Mouse (Mus musculus) adrenal gland, postnatal 14 days (tissue): ENCODE results near the gene Ndufv1. TPM values are rescaled to one million over a fixed set of nuclear protein-coding genes. Genes with fewer than 3 reads are reported as not detected.
A peak's percentile ranks its signal among the peaks of the same experiment; 100 is the strongest.
"Not testable (repeated sequence)": the region's sequence is repeated elsewhere in the genome, so short reads cannot be mapped to it uniquely, and the experiment has no call there.

Source experiments
- DNase-seq: peaks from one replicate; pipeline ENCODE4 v3.0.0; 2021; ENCODE audit warnings: mixed read lengths
- long read RNA-seq, 2 experiments: library from polyadenylated mRNA; stranded (forward); transcript quantifications; one replicate each; pipeline ENCODE4 v2.0.0; 2021
- total RNA-seq: library from RNA; stranded (reverse); gene quantifications from 2 replicates; pipeline ENCODE4 v1.2.3, GENCODE M21; 2021

Ndufv1 gene
- 604 and 685 TPM in 2 replicates for total RNA-seq
- long read RNA-seq, experiment 1, transcript Ndufv1-209 (2 exons, 412 nt): minor isoform, 14 of 756 reads
- long read RNA-seq, experiment 1, transcript Ndufv1-201 (10 exons, 1,661 nt): major isoform, 678 of 756 reads
- long read RNA-seq, experiment 1, partial matches to known transcripts: 22 of 756 reads
- long read RNA-seq, experiment 1, other reads (novel, unspliced or antisense): 42 of 756 reads
- long read RNA-seq, experiment 2, transcript Ndufv1-209 (2 exons, 412 nt): minor isoform, 30 of 759 reads
- long read RNA-seq, experiment 2, transcript Ndufv1-201 (10 exons, 1,661 nt): major isoform, 645 of 759 reads
- long read RNA-seq, experiment 2, partial matches to known transcripts: 60 of 759 reads
- long read RNA-seq, experiment 2, other reads (novel, unspliced or antisense): 24 of 759 reads

DNA sequence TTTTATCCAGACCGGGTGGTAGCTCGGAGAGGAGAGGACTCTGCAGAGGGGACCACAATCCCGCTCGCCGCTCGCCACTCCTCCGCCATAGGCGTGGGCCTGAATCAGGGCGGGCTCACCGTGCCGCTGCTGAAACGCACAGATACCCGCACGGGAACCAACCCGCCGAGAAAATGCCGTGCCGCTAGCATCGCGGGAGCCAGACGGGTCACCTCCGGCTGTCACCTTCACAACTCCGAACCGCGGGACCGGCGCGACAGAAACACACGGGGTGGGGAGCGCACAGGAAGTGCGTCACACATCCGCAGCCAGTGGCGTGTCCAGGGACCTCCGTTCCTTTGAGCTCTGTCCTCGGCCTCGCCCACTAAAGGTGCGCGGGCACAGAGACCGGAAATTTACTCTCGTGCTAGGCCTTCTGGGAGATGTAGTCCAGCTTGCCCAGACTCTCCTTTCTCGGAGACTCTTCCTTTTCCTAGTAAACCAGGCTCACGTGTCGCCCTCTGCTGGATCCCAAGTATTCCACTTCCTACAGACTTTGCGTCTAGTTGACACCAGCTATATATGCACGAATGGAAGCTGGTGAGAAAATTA, at the start of gene Ndufv1:
Gene Ndufv1, minus strand, starts transcription at position 375 of the 591 bp plus-strand sequence.
- peak; percentile 97 for DNase-seq

DNA sequence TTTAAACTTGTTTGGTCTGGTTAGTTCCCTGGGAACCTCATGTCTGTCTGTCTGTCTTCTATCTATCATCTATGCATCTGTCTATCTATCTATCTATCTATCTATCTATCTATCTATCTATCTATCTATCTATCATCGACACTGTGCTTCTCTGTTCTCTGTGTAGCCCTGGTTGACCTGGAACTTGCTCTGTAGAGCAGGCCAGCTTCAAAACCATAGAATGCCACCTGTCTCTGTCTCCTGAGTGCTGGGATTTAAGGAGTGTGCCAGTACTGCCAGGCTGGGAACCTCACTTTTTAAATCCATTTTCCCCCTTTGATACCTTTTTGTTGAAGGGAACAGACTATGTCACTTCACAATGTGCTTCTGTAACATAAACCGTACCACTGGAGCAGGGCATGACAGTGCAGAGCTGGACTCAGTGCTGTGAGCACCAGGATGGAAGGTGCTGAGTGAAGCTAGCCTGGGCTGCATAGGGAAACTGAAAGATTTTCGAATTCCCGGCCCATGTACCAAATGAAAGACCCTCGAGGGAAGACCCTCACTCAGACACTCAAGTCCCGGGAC, 48.4 kb upstream of the Ndufv1 start:
- no peak for DNase-seq

DNA sequence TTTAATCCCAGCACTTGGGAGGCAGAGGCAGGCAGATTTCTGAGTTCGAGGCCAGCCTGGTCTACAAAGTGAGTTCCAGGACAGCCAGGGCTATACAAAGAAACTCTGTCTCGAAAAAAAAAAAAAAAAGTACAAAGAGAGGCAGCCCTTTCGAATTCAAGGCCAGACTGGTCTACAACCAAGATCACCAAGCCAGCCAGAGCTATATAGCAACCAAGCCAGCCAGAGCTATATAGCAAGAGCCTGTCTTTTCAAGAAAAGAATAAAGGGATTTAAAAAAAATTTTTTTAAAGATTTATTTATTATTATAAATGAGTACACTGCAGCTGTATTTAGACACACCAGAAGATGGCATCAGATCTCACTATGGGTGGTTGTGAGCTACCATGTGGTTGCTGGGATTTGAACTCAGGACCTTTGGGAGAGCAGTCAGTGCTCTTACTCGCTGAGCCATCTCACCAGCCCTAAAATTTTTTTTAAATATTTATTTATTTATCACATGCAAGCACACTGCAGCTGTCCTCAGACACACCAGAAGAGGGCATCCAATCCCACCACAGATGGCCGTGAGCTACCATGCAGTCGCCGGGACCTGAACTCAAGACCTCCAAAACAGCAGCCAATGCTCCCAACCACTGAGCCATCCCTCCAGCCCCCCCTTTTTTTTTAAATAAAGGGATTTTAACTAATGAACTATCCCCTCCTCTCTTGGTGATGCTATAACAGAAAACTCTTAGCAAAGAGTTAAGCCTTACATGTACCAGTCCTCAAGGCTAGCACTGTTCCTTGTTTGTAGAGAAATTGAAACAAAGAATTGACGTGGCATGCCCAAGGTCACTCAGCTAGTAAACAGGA, 47.7 kb upstream of the Ndufv1 start:
- not testable (repeated sequence) for DNase-seq

DNA sequence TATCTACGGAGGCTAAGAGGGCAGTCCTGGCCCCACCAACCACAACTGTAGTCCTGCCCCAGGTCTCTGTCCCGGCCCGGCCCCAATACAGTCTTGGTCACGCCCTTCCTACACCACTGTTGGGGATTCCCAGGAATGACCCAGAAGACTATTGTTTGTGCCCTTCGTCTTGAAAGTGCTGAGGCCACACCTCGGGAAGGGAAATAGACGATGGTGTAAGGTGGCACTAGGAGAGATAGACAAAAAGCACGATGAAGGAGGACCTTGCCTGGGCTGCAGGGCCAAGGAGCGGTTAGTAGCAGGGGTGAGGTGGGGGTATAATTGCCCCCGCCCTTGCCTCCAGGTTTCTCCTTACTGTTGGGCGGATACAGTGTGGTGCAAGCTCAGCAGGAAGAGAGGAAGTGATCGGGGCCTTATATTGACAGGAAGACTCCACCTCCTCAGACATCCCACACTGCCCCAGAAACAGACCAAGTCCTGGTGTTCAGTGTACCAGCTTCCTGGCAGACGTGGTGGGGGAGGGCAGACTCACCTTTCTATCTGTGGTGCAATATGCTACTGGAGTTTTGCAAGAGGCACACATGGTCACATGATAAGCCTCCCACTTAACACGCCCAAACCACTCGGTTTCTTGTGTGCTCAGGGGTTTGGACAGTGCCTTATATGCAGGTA, 46.6 kb upstream of the Ndufv1 start, which contains the start of gene Gstp3:
Gene Gstp3, minus strand, starts transcription at position 501 of the 672 bp plus-strand sequence.
- no peak for DNase-seq

DNA sequence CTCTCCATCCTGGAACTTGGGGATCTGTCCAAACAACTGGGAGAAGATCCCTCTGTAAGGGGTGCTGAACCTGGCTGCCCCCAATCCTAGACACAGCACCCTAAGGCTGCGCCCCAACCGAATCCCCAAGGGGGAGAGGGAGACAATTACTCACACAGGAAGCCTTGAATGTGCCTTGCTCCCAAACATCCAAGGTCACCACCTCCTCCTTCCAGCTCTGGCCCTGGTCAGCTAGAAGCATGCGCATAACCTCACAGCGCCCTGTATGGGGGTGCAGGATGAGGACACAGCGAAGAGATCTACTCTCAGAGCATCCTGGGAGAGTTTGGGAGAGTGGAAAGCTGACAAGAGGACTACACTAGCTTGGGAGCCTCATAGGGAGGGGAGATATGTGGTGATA, 46.0 kb upstream of the Ndufv1 start:
- DNase-seq: peak; percentile 67

DNA sequence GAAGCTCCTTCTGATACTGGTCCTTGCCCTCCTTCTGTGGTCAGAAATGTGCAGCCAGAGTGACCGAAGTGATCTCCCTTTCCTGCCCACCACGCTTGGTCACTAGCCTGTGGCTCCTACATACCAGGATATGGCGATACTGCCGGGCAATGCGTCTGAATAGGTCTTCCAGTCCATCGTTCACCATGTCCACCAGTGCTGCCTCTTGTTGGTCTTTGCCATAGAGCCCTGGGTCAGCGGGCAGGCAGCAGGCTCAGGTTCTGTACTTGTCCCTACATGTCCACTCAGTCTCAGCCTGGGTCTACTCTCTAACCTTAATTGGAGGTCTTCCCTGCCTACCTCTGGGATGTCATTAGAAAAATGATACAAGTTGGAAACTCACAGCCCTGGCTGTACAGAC, 45.4 kb upstream of the Ndufv1 start:
- DNase-seq: no peak

DNA sequence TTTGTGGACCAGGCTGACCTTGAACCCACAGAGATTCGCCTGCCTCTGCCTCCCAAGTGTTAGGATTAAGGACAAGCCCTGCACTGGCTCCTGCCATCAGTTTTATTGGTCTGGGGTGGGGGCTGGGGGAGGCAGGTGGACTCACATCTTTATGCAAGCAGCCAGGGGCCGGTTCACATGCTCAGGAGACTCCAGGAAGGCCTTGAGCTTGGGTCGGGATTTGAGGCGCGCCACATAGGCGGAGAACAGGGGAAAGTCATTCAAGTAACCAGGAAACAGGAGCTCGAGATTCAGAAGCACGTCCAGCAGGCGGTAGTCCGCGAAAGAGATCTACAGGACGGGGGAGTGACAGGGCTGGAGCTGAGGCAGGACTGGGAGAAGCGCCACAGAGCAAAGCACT, 44.8 kb upstream of the Ndufv1 start:
- DNase-seq: no peak

DNA sequence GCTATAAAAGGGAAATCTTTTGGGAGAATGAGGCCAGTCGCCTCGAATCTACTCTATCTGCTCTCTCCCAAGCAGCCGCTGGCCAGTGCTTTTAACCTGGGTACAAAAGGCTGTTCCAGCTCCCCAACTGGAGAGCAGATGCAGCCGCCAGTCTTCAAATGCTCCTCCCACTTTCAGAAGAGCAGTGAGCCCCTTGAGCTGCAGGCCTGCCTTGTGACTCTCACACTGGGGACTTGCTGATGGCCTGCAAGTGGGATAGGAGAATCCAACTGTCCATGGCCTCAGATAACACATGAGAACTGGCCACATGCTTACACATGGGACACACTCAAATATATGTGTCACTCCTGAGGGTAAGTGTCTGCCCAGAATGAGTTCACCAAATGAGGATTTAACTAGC, 44.1 kb upstream of the Ndufv1 start:
- no peak for DNase-seq

DNA sequence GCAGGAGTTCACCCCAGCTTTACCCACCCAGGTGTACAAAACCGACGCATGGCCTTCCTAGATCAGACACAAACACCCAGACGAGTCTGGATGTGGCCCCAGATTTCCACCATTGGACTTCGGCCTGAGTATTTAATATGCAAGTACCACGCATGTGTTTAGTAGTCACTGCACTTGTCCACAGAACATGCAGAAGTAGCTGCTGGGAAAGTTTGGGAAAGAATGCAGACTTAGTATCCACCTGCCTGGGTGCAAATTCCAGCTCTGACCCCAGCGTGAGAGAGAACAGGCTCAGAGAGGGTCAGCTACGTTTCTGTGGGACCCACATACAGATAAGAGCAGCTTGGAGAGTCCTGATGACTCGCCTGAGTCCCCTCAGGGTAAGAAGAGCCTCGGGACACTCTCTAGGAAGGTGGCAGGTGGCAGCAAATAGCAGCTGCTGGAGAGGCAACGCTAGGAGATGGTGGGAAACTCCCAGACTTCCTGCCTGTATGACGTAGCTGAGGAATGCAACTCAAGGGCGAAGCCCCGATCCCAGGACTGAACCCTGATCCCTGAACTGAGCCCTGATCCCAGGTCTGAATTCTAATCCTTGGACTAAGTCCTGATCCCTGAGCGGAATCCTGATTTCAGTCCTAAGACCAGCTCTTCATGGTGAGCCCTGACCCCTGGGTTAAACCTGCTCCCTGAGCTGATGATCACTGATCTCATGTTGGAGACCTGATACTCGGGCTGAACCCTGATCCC, 43.5 kb upstream of the Ndufv1 start:
- DNase-seq: no peak

DNA sequence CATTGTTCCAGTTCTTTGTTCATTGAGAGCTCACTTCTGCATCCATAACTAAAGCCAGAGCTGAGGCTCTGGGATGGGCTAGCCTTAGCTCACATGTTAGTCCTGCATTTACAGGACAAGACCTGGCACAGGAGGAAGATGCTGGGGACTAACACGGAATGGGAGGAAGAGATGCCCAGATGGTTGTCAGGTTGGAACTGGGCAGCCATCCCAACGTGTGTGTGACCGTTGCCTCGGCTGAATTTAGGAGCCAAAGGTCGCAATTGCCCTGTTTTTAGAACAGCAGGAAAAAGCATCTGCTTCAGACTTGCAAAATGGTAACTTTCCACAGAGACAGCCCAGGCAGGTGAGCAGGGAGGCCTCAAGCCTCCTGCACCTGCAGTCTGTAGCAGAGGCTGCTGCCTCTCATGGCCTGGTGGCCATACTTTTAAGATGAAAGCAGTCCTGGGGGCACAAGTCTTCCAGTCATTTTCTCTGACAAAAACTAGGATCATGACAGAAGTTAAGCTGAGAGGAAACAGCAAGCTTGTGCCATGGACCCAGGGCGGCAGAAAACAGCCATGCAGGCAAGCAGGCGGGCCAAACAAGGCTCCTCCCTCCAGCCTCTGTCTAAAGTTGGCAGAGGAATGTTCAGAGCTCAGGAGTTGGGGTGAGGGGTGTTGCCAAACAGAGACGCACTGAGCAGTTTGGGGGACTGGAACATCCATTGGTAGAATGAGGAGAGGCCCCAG, 42.8 kb upstream of the Ndufv1 start:
- no peak for DNase-seq

DNA sequence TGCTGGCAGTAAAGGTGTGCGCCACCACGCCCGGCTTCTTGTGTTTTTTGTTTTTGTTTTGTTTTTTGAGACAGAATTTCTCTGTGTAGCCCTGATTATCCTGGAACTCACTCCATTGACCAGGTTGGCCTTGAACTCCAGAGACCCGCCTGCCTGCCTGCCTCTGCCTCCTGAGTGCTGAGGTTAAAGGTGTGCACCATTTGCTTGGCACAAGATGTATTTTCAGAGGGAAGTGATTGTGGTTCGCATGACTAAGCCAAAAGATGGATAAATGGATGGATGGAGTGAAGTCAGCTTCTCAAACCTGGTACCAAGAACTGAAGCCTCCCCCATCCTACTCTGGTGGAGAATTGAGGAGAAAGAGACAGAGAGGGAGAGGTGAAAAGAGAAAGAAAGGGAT, 42.0 kb upstream of the Ndufv1 start:
- DNase-seq: no peak

DNA sequence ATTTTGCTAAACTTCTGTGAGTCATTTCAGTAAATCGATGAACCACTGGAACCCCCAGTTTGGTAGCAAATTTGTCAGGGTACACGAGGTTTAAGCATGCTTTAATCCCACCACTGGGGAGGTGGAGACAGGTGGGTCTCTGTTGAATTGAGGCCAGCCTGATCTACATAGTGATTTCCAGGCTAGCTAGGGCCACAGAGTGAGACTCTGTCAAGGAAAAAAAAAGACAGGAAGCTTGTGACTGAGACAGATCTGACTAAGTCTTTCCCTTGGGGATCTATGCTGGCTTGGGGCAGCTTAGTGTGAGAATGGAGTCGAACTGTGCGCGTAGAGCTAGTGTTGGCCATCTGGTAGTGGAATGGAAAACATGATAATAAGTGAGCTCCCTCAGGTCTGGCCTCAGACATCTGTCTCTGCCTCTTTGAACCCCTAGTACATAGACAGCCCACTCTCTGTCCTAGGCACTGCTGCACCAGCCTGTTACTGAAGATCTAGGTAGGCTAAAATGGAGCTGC, 40.0 kb upstream of the Ndufv1 start:
- peak; percentile 3 for DNase-seq

DNA sequence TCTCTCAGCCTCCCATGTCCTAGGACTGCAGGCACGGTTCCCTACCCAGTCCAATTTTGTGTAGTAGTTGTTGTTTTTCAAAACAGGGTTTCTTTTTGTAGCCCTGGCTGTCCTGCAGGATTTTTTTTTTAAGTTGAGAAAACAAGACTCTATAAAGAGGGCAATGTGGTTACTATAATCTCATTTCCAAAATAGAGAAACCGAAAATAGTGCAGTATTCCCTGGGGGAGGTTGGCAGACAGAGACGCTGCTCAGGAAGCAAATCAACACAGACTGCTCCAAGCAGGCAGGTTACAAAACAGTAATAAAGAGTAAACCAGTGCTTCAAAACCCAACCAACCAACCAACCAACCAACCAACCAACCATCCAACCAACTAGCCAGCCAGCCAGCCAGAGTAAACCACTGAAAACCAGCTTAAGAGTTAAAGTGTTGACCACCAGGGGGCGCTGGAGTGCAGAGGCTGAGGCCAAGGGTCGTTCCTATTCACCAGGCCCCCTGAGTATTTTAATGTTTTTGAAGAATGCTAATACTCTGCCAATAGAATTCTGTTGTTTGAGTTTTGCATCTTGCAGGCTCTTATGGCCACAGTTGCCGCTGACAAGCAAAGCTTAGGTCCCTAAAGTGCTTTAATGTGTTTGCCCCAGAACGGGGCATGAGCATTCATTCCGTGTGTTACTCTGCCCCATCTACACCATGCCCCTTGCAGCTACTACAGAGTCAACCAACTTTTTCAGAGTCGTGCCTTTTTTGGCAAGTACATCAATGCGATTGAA, 39.3 kb upstream of the Ndufv1 start:
- DNase-seq: peak; percentile 84

DNA sequence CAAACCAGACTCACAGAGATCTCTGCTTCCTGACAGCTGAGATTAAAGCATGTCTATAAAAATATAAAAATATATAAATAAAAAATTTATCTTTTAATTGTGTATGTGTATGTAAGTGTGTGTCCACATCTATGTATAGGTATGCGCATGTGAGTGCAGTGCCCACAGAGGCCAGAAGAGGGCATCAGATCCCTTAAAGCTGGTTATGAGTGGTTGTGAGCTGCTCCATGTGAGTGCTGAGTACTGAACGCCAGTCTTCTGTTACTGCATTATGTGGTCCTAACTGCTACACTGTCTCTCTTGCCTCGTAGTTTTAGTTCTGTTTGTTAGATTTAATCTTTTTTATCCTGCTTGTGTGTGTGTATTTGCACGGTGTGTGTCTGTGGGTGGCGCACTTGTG, 38.4 kb upstream of the Ndufv1 start:
- peak; percentile 16 for DNase-seq

DNA sequence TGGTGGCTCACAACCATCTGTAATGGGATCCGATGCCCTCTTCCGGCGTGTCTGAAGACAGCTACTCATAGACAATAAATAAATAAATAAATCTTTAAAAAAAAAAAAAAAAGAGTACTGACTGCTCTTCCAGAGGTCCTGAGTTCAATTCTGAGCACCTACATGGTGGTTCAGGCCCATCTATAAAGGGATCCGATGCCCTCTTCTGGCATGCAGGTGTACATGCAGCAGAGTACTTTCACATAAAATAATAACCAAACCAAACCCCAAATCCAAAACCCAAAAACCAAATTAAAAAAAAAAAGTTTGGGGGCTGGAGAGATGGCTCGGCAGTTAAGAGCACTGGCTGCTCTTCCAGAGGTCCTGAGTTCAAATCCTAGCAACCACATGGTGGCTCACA, 36.5 kb upstream of the Ndufv1 start:
- DNase-seq: peak; percentile 1

DNA sequence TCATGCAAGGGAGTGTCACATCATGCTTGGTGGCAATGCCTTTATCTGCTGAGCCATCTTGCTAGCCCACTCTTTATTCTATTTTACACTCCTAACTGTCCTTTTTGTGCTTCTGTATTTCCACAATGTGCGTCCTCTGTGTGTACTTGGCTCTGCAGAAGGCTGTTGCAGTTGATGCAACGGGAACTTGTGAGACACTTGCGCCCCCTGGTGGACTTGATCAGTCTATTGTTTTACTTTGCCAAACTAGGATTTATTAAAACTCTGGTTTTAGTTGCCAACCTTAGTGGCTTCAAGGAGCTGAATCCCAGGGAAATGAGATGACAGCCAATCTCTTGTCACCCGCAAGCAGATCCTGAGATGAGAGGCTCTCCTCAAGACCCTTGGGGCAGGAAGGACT, 35.3 kb upstream of the Ndufv1 start:
- DNase-seq: peak; percentile 93

DNA sequence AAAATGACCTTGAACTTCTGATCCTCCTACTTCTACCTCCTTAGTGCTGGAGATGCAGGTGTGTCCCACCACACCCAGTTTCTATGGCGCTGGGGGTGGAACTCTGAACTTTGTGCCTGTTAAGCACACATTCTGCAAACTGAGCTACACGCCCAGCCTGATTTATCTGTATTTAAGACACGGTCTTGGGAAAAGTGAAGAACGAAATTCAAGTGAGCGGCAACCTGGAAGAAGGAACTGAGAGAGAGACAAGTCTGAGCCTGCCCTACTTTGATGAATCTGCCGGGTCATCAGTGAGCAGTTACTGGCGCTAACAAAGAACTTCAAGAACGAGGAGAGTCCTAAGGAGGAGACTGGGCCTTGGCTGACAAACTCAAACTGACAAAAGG, 34.3 kb upstream of the Ndufv1 start:
- no peak for DNase-seq

DNA sequence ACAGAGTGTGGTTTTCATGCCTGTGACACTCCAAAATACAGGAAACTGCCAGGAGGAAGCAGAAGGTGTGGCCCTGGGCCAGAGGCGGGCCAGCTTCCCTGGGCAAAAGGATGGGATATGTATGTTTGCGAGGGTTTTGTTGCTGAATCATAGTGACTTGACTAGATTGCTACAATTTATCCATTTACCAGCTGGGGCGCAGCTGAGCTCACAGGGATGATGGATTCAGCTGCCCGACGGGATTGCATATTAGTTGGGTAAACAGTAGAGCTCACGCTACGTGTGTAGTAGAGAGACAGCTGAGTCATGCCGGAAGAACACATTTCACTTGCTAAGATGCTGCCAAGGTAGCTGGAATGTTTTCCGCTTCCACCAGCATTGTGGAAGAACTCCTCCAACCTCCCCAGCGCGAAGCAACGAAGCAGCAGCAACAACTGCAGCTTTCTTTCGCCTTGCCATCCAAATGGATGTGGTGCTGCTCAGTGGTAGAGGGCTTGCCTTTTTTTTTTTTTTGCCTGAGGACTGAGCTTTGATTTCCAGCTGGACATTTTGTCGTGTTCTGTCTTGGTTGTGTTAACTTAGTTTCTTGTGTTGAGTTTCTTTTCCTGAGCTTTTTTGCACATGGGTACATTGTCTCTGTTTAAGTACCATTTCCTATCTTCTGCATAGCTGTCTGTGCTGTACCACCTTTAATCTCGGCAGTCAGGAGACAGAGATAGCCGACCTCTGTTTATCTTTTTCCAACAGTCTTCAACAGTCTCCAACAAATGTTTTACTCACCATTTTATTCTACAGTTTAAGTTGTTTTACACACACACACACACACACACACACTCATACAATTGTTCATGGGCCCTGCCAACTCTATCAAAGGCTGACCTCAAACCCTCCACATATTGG, 33.6 kb upstream of the Ndufv1 start, which contains the start of gene Gstp2:
Gene Gstp2, minus strand, starts transcription at position 58 of the 900 bp plus-strand sequence.
- DNase-seq: peak; percentile 88
